Mouse (Mus musculus): ENCODE data around the gene Uba3.

- TF ChIP-seq CTCF (IDR thresholded peaks at IDR 0.05; ENCODE audit: low read depth), result no peak
- no peak for TF ChIP-seq EP300 (optimal IDR thresholded peaks at IDR 0.05)
These were observed 495 bp downstream of the Uba3 start for GRCm38 (mm10) chr6:97204952-97205351.
